Mouse (Mus musculus) ES-Bruce4 (cell line): ENCODE measurements at regions not wholly inside any gene's neighbourhood (a gene's known extent, or its start where the extent isn't known, plus 50 kb on each side); places are given as distances from the start of the nearest gene placed in this dataset.

Experiments used
- H3K27ac ChIP-seq: 2 replicates; pipeline ENCODE4 v1.5.1; 2012; ENCODE audit warnings: low read length, inconsistent platforms; ENCODE audit not compliant: insufficient read depth
- H3K27me3 ChIP-seq: 2 replicates; pipeline ENCODE4 v1.6.1; 2012; ENCODE audit warnings: mild to moderate bottlenecking, low read length, inconsistent platforms; ENCODE audit not compliant: control insufficient read depth, poor library complexity, insufficient read depth, severe bottlenecking
- H3K36me3 ChIP-seq: 2 replicates; pipeline ENCODE4 v1.6.1; 2012; ENCODE audit warnings: inconsistent platforms, mild to moderate bottlenecking, low read length, moderate library complexity; ENCODE audit not compliant: control insufficient read depth, poor library complexity, insufficient read depth, severe bottlenecking
- H3K4me1 ChIP-seq: one replicate; pipeline ENCODE4 v1.8.1; 2011; ENCODE audit warnings: low read length; ENCODE audit not compliant: control insufficient read depth, insufficient read depth
- H3K4me3 ChIP-seq: 2 replicates; pipeline ENCODE4 v1.5.1; 2011; ENCODE audit warnings: low read depth, mild to moderate bottlenecking, low read length
- H3K9ac ChIP-seq: 2 replicates; pipeline ENCODE4 v1.6.1; 2012; ENCODE audit warnings: low read depth, mild to moderate bottlenecking, inconsistent platforms; ENCODE audit not compliant: poor library complexity, severe bottlenecking
- H3K9me3 ChIP-seq: replicated peaks from 2 replicates; pipeline ENCODE4 v1.6.1; 2012; ENCODE audit warnings: mild to moderate bottlenecking, low read length, inconsistent platforms; ENCODE audit not compliant: control insufficient read depth, poor library complexity, insufficient read depth, severe bottlenecking
- CTCF ChIP-seq: IDR thresholded peaks from one replicate; pipeline ENCODE4 v1.8.1; 2011; ENCODE audit warnings: low read depth, low read length
- EP300 ChIP-seq: IDR thresholded peaks from 2 replicates; pipeline ENCODE4 v1.6.1; 2011; ENCODE audit warnings: low read depth, low read length; ENCODE audit not compliant: insufficient read depth
- POLR2A ChIP-seq: IDR thresholded peaks from one replicate; pipeline ENCODE4 v1.8.1; 2011; ENCODE audit warnings: low read length; ENCODE audit not compliant: insufficient read depth

DNA sequence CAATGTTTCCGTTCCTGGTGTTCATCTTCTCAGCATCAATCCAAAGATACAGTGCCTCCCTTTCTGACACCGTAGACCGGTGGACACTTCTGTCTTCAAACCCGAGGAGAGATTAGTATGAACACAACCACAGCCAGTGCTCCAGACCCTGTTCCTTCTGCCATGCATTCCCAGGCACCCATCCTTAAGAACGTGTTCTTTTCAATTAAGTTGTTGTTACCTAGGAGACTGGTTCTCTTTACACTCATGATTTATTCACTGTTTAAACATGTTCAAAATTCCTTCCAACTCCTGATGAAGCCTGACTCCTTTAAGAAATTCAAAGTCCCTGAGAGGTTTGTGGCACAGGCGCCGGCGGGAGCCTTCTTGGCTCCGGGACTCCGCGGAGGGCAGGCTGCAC is 69.5 kb upstream of the Adamts3 start:
- Histone ChIP-seq H3K27me3 (no peaks in the 10 kb centered on the region), H3K36me3 (no peaks in the 10 kb centered on the region), H3K4me3 (no peak overlapping the region; the same call in 1 of the 2 replicates), H3K9ac (no peak overlapping the region), H3K27ac (no peak overlapping the region), H3K4me1 (no peaks in the 10 kb centered on the region), H3K9me3 (no peaks in the 10 kb centered on the region)
- TF ChIP-seq POLR2A (no peak), EP300 (no peak), CTCF (no peak)

- Histone ChIP-seq H3K27me3 (no peaks in the 10 kb centered on the region), H3K36me3 (no peaks in the 10 kb centered on the region), H3K4me3 (no peak overlapping the region), H3K9me3 (no peaks in the 10 kb centered on the region), H3K4me1 (no peaks in the 10 kb centered on the region), H3K27ac (no peak overlapping the region), H3K9ac (no peak overlapping the region)
- TF ChIP-seq POLR2A (no peak), CTCF (no peak), EP300 (no peak)
Observed at GRCm38 (mm10) chr5:89945660-89945925, 62.5 kb upstream of the Adamts3 start.

GRCm38 (mm10) chr5:89944855-89945659 is 61.9 kb upstream of the Adamts3 start:
- Histone ChIP-seq H3K9ac (no peak overlapping the region), H3K36me3 (no peaks in the 10 kb centered on the region), H3K27ac (no peak overlapping the region)

DNA sequence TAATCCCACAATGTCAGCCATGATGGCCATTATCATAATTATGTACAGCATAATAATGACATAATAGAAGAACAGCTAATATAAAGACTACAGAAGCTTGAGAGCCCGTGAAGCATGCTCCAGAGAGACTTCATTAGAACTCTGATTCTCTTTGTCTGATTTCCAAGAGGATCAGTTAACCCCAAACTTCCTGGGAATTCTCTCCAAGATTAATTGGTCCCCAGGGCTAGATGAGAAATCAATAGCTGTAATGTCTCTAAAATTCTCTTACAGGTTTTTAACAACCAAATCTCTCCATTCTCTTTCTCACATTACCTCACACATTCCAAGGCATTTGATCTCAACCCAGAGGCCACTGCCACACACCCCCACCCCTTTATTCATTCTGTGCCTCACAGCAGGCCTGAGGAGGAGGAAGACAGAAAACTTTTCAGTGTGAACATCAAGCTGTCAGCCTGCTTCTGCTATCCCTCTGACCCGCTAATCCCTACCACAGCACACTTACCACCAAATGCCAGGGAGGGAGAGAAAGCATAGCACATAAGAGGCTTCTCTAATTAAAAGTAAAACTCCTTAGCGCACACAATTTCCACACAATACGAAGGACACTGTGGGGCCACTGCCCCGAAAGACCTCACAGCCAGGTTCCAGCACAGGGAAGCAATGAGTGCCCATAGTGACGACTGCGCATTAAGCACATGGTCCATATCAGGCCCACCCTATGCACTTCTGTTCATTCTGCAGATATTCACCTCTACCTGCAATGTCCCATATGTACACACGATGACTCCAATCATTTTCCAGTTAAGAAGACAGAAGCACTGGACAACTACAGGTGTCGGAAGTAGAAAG is 60.4 kb upstream of the Adamts3 start:
- H3K4me3 ChIP-seq: no peak overlapping the region
- no peak overlapping the region for H3K27ac ChIP-seq
- H3K27me3 ChIP-seq: no peaks in the 10 kb centered on the region
- no peaks in the 10 kb centered on the region for H3K36me3 ChIP-seq
- no peaks in the 10 kb centered on the region for H3K9me3 ChIP-seq
- no peak overlapping the region for H3K9ac ChIP-seq
- H3K4me1 ChIP-seq: no peaks in the 10 kb centered on the region
- TF ChIP-seq CTCF (no peak), EP300 (no peak), POLR2A (no peak)

More at GRCm38 (mm10) chr5:89944855-89945659, 61.9 kb upstream of the Adamts3 start:
- no peaks in the 10 kb centered on the region for H3K4me1 ChIP-seq
- TF ChIP-seq POLR2A (no peak), CTCF (no peak), EP300 (no peak)
- H3K27me3 ChIP-seq: no peaks in the 10 kb centered on the region
- no peak overlapping the region for H3K4me3 ChIP-seq
- H3K9me3 ChIP-seq: no peaks in the 10 kb centered on the region

DNA sequence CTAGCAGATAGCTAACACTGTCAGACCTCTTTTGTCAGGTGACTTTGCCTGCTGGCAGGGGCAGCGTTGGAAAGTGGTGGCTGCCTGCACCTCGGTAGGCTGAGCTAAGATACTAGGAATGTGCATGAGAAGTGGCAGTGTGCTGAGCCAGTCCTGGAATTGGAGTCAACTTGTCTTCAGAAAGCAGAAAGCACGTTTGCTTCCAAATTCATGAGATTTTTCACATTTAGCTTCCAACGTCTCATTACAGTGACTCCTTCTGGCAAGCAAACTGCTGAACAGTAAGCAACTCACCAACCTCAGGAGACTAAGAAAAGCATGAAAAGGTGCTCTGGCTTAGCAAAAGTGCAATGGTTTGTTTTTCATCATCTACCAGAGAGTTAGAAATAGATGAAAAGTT is 59.1 kb upstream of the Adamts3 start:
- H3K27me3 ChIP-seq: no peaks in the 10 kb centered on the region
- H3K4me1 ChIP-seq: no peaks in the 10 kb centered on the region
- H3K27ac ChIP-seq: no peak overlapping the region
- TF ChIP-seq CTCF (no peak), POLR2A (no peak), EP300 (no peak)
- no peaks in the 10 kb centered on the region for H3K36me3 ChIP-seq
- no peak overlapping the region for H3K9ac ChIP-seq
- no peaks in the 10 kb centered on the region for H3K9me3 ChIP-seq
- no peak overlapping the region for H3K4me3 ChIP-seq

DNA sequence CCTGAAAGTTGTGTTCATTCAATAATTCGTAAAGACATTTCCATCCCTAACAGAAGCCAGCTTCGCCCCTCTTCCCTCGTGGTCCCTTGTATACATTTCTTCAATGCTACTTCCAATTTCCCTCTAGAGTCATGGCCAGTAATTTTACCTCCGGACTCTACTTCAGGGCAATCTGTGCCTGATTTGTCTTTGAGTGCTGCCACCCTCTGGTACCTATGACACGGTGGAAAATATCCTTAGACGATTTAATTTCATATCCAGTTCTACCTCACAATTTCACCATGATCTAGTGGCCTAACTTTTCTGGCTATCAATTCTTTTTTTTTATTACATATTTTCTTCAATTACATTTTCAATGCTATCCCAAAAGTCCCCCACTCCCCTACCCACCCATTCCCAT is 49.9 kb upstream of the Adamts3 start:
- H3K27me3 ChIP-seq: no peaks in the 10 kb centered on the region
- no peak overlapping the region for H3K4me3 ChIP-seq
- H3K4me1 ChIP-seq: no peaks in the 10 kb centered on the region
- no peak overlapping the region for H3K27ac ChIP-seq
- H3K9me3 ChIP-seq: no peaks in the 10 kb centered on the region
- H3K36me3 ChIP-seq: no peaks in the 10 kb centered on the region
- no peak overlapping the region for H3K9ac ChIP-seq
- TF ChIP-seq CTCF (no peak), POLR2A (no peak), EP300 (no peak)
